13 mouse cellular contexts compared by ENCODE assay signal in genomic region chr5:92998494-92999016, GRCm38 (mm10). TPM values are rescaled to one million over a fixed set of nuclear protein-coding genes. Genes with fewer than 3 reads are reported as not detected.
DNase-seq lines count a peak whose midpoint lies in the region; ATAC-seq and TF ChIP-seq lines count a peak whose summit lies in the region.
"Had no signal": no experiment of that assay in that cellular context is flagged by ENCODE, and none has a peak within 500 bp of the region (broad histone marks: within the 10 kb centered on the region; RNA-seq: fewer than 3 reads in every experiment).

No protein-coding gene starts in this region.

- H3K9ac ChIP-seq in heart, adult 2 months (ENCODE audit: low read depth, low read length), result no peak overlapping the region
- H3K9ac ChIP-seq in embryonic facial prominence, embryonic 12.5 days, result no peak overlapping the region
- H3K9ac ChIP-seq in limb, embryonic 14.5 days (ENCODE audit: low read depth, low read length, severe bottlenecking), result no peak overlapping the region

- H3K79me2 ChIP-seq in heart, adult 2 months (replicated peaks; ENCODE audit: control insufficient read depth, insufficient read depth, low read length), result no peaks in the 10 kb centered on the region

- ATAC-seq in embryonic facial prominence, embryonic 12.5 days (ENCODE audit: insufficient number of reproducible peaks, insufficient read depth, low FRiP score, low TSS enrichment), result no peak
- no peak for ATAC-seq in limb, embryonic 14.5 days (ENCODE audit: low FRiP score, low read depth)

- 45% methylated on average over 5 of the region's 5 CpGs for WGBS in heart, adult 2 months
- WGBS in embryonic facial prominence, embryonic 12.5 days, result 15% methylated on average over 5 of the region's 5 CpGs
- 12% methylated on average over 5 of the region's 5 CpGs for WGBS in limb, embryonic 14.5 days

- TF ChIP-seq EP300 in heart, adult 2 months (IDR thresholded peaks at IDR 0.05; ENCODE audit: insufficient read depth, low read depth, low read length), result no peak

- no peaks in the 10 kb centered on the region for H3K9me3 ChIP-seq in embryonic facial prominence, embryonic 12.5 days
- H3K9me3 ChIP-seq in limb, embryonic 14.5 days (ENCODE audit: control insufficient read depth, low read length), result no peaks in the 10 kb centered on the region
- H3K9me3 ChIP-seq: megakaryocyte, embryonic 14.5 days had no signal

- intact Hi-C loops in heart, adult 2 months (cut with DNase I), result loop anchor here (5.0 kb wide), 1 partner anchor 99 kb away; no protein-coding TSS in a partner anchor
- intact Hi-C loops in heart, postnatal 25 days (cut with DNase I), result no loop called here
- intact Hi-C loops in left cerebral cortex, adult 2 months (cut with DNase I), result no loop called here

- no peak overlapping the region for H3K4me3 ChIP-seq in heart, adult 2 months
- H3K4me3 ChIP-seq in left cerebral cortex, adult 2 months, result no peak overlapping the region
- H3K4me3 ChIP-seq in embryonic facial prominence, embryonic 12.5 days, result no peak overlapping the region
- H3K4me3 ChIP-seq in limb, embryonic 14.5 days (replicated peaks; ENCODE audit: low read length), result no peak overlapping the region

- H3K4me2 ChIP-seq in embryonic facial prominence, embryonic 12.5 days (replicated peaks), result no peak overlapping the region
- no peak overlapping the region for H3K4me2 ChIP-seq in limb, embryonic 14.5 days (replicated peaks; ENCODE audit: low read depth, low read length, severe bottlenecking)

- no peak for TF ChIP-seq CTCF in heart, adult 2 months (IDR thresholded peaks at IDR 0.05)
- TF ChIP-seq CTCF in left cerebral cortex, adult 2 months (IDR thresholded peaks at IDR 0.05), result no peak

- no peaks in the 10 kb centered on the region for H3K27me3 ChIP-seq in heart, adult 2 months (ENCODE audit: control insufficient read depth, insufficient read depth, low read length)
- H3K27me3 ChIP-seq in embryonic facial prominence, embryonic 12.5 days, result no peaks in the 10 kb centered on the region
- H3K27me3 ChIP-seq in limb, embryonic 14.5 days (ENCODE audit: control insufficient read depth, insufficient read depth, low read length), result no peaks in the 10 kb centered on the region

- H3K27ac ChIP-seq in heart, adult 2 months, result peak overlapping the region; percentile 71
- peak overlapping the region; percentile 2 for H3K27ac ChIP-seq in left cerebral cortex, adult 2 months
- H3K27ac ChIP-seq in embryonic facial prominence, embryonic 12.5 days, result peak overlapping the region; percentile 97
- H3K27ac ChIP-seq in limb, embryonic 14.5 days (replicated peaks; ENCODE audit: low read depth, low read length), result peak overlapping the region; percentile 93

- H3K36me3 ChIP-seq in heart, adult 2 months (ENCODE audit: control insufficient read depth, insufficient read depth, low read length), result no peaks in the 10 kb centered on the region
- no peaks in the 10 kb centered on the region for H3K36me3 ChIP-seq in embryonic facial prominence, embryonic 12.5 days
- H3K36me3 ChIP-seq in limb, embryonic 14.5 days (ENCODE audit: control insufficient read depth, insufficient read depth, low read length), result no peaks in the 10 kb centered on the region

- H3K4me1 ChIP-seq in heart, adult 2 months (ENCODE audit: control insufficient read depth, insufficient read depth, low read length), result peaks cover 15% of the 10 kb centered on the region
- peaks cover 40% of the 10 kb centered on the region for H3K4me1 ChIP-seq in embryonic facial prominence, embryonic 12.5 days
- peaks cover 36% of the 10 kb centered on the region for H3K4me1 ChIP-seq in limb, embryonic 14.5 days (ENCODE audit: control insufficient read depth, insufficient read depth, low read length)

- TF ChIP-seq POLR2A in heart, adult 2 months (IDR thresholded peaks at IDR 0.05; ENCODE audit: insufficient read depth, low read depth, low read length), result no peak
- no peak for TF ChIP-seq POLR2A in limb, embryonic 14.5 days (IDR thresholded peaks at IDR 0.05; ENCODE audit: borderline replicate concordance, extremely low read depth, insufficient read depth, insufficient read length)

- no peak for DNase-seq in heart, adult 2 months
- no peak for DNase-seq in heart, postnatal 25 days (ENCODE audit: low spot score)
- DNase-seq in left cerebral cortex, adult 2 months (ENCODE audit: extremely low spot score in 1 of 2, low spot score in 2 of 2), result no peak
- DNase-seq in left cerebral cortex, adult 8-10 months (ENCODE audit: low spot score in 2 of 2), result no peak
- no peak for DNase-seq in limb, embryonic 14.5 days (ENCODE audit: low spot score)
- DNase-seq in ovary, postnatal 14 days (ENCODE audit: low spot score), result no peak
- no peak for DNase-seq in cerebellum, postnatal 4 days (ENCODE audit: low spot score in 2 of 2)
- DNase-seq: adrenal gland, adult 2 months; cerebellum, adult 11 months; right cerebral cortex, adult 18-20 months had no signal

RNA-seq across cellular contexts. Expression of gene Sowahb, which starts 46.3 kb away (rescaled TPM):
- total RNA-seq in heart, adult 2 months (2021), result under 1 TPM in 1 of 2 experiments, not detected in 1; 0.08 TPM
- 0.04 TPM in 1 of 2 replicates, not detected in the other for polyA plus RNA-seq in heart, adult 2 months (2012; rRNA removed)
- total RNA-seq in heart, postnatal 25 days (2021), result not detected
- 10 to 100 TPM; 24.2 to 26.4 TPM for total RNA-seq in left cerebral cortex, adult 2 months (2021)
- total RNA-seq in left cerebral cortex, adult 8-10 months (2022), result 10 to 100 TPM; 15.2 to 18.2 (median 17.4) TPM
- 0.47 and 0.59 TPM in 2 replicates for polyA plus RNA-seq in embryonic facial prominence, embryonic 12.5 days (2016; fragmentation: Nextera tagmentation; extraction: Ambion mirVana)
- polyA plus RNA-seq in limb, embryonic 14.5 days (2012; rRNA removed), result 0.24 and 0.34 TPM in 2 replicates
- 0.68 and 0.73 TPM in 2 replicates for polyA plus RNA-seq in limb, embryonic 14.5 days (2014; fragmentation: Nextera tagmentation; extraction: Ambion mirVana)
- polyA plus RNA-seq: adrenal gland, adult 2 months; testis, adult 2 months had no signal

Comparison
In these comparisons a context has a peak if more than half of its experiments do, and no peak if none do; other contexts are left out.
1. H3K27ac ChIP-seq: peak in every context shown above with its lines; median percentile 97 in embryonic facial prominence, embryonic 12.5 days; 93 in limb, embryonic 14.5 days; 71 in heart, adult 2 months; 2 in left cerebral cortex, adult 2 months.
2. RNA of gene Sowahb, which starts 46.3 kb away (total RNA-seq): 24.2 to 26.4 TPM in left cerebral cortex, adult 2 months and 15.2 to 18.2 TPM in left cerebral cortex, adult 8-10 months; 0.08 TPM in heart, adult 2 months and not detected in heart, postnatal 25 days; every median in the first group is over 10 times any median in the second.